Mouse (Mus musculus) midbrain, embryonic 12.5 days (tissue): ENCODE measurements around the gene Nop58. TPM values are rescaled to one million over a fixed set of nuclear protein-coding genes. Genes with fewer than 3 reads are reported as not detected.
"Not testable (repeated sequence)": the region's sequence is repeated elsewhere in the genome, so short reads cannot be mapped to it uniquely, and the experiment has no call there.

ENCODE experiments used
- ATAC-seq: fragments of 200-750 bp; cut with Nextera tagmentation; 2 replicates; pipeline ENCODE4 v1.8.0; 2017; ENCODE audit warnings: low read depth, moderate TSS enrichment, moderate library complexity; ENCODE audit not compliant: low FRiP score
- H3K27ac ChIP-seq: fragments of 300-500 bp; sonication (generic); replicated peaks from 2 replicates; pipeline ENCODE4 v1.5.1; 2016; ENCODE audit warnings: mild to moderate bottlenecking
- H3K27me3 ChIP-seq: fragments of 300-500 bp; sonication (generic); 2 replicates; pipeline ENCODE4 v1.6.1; 2016; ENCODE audit warnings: mild to moderate bottlenecking
- H3K36me3 ChIP-seq: fragments of 300-500 bp; sonication (generic); 2 replicates; pipeline ENCODE4 v1.6.1; 2016
- H3K4me1 ChIP-seq: fragments of 300-500 bp; sonication (generic); 2 replicates; pipeline ENCODE4 v1.6.1; 2016
- H3K4me2 ChIP-seq: fragments of 300-500 bp; sonication (generic); replicated peaks from 2 replicates; pipeline ENCODE4 v1.6.1; 2016; ENCODE audit warnings: mild to moderate bottlenecking, moderate library complexity
- H3K4me3 ChIP-seq: fragments of 300-500 bp; sonication (generic); 2 replicates; pipeline ENCODE4 v1.5.1; 2016; ENCODE audit warnings: mild to moderate bottlenecking
- H3K9ac ChIP-seq: fragments of 300-500 bp; sonication (generic); replicated peaks from 2 replicates; pipeline ENCODE4 v1.6.1; 2016; ENCODE audit warnings: mild to moderate bottlenecking, moderate library complexity
- H3K9me3 ChIP-seq: fragments of 300-500 bp; sonication (generic); 2 replicates; pipeline ENCODE4 v1.6.1; 2016; ENCODE audit warnings: mild to moderate bottlenecking
- WGBS: fragments of 180-500 bp; shearing (Covaris S2); methylation state at CpG from one replicate; pipeline ENCODE4 v1.1.7; 2016; 5-methylcytosine and 5-hydroxymethylcytosine counted together
- polyA plus RNA-seq: library from polyadenylated mRNA; unstranded; fragments of >200 nt; fragmentation: Nextera tagmentation; extraction: Ambion mirVana; gene quantifications from 2 replicates; pipeline ENCODE4 v1.2.1, GENCODE M21; 2016

The Nop58 gene
- 228 and 239 TPM in 2 replicates for polyA plus RNA-seq

- peak within 1 kb of the TSS; percentile 88 for H3K4me2 ChIP-seq
- H3K36me3 ChIP-seq: 0 out of 2 replicates have a peak, but pooled peaks cover 10% of the 10 kb centered on the region
- WGBS: under 1% methylated on average over 49 of the region's 49 CpGs
- H3K27ac ChIP-seq: peak within 1 kb of the TSS; percentile 79
- peak; percentile 96 for ATAC-seq
- H3K4me3 ChIP-seq: peak within 1 kb of the TSS; percentile 87
- H3K4me1 ChIP-seq: peaks cover 15% of the 10 kb centered on the region
- H3K9me3 ChIP-seq: no peaks in the 10 kb centered on the region
- H3K9ac ChIP-seq: peak within 1 kb of the TSS; percentile 73
- H3K27me3 ChIP-seq: no peaks in the 10 kb centered on the region; the same call in 1 of the 2 replicates
Measured at GRCm38 (mm10) chr1:59684819-59685755, at the start of gene Nop58. Nop58 (plus strand) TSS chr1:59684971.

- H3K36me3 ChIP-seq: peaks cover 5% of the 10 kb centered on the region
- no peaks in the 10 kb centered on the region for H3K9me3 ChIP-seq
- H3K27me3 ChIP-seq: no peaks in the 10 kb centered on the region
- no peaks in the 10 kb centered on the region for H3K4me1 ChIP-seq
- no peak overlapping the region for H3K4me2 ChIP-seq
- H3K27ac ChIP-seq: no peak overlapping the region
- WGBS: 67% methylated on average over 1 of the region's 1 CpGs
- ATAC-seq: no peak
- H3K9ac ChIP-seq: no peak overlapping the region
- no peak overlapping the region for H3K4me3 ChIP-seq
Measured at GRCm38 (mm10) chr1:59636349-59636748, 48.4 kb upstream of the Nop58 start.

- Histone ChIP-seq H3K4me1 (no peaks in the 10 kb centered on the region), H3K36me3 (peaks cover 9% of the 10 kb centered on the region), H3K9ac (no peak overlapping the region), H3K9me3 (no peaks in the 10 kb centered on the region), H3K27me3 (no peaks in the 10 kb centered on the region), H3K27ac (no peak overlapping the region), H3K4me3 (no peak overlapping the region), H3K4me2 (no peak overlapping the region)
- ATAC-seq: no peak
- 82% methylated on average over 3 of the region's 3 CpGs for WGBS
Measured at GRCm38 (mm10) chr1:59638371-59638770, 46.4 kb upstream of the Nop58 start.

- ATAC-seq: no peak
- H3K4me2 ChIP-seq: no peak overlapping the region
- WGBS: 90% methylated on average over 1 of the region's 1 CpGs
Measured at GRCm38 (mm10) chr1:59642488-59642887, 42.3 kb upstream of the Nop58 start.

GRCm38 (mm10) chr1:59646502-59646901 lies 38.3 kb upstream of the Nop58 start:
- H3K4me3 ChIP-seq, H3K4me1 ChIP-seq: not testable (repeated sequence)
- WGBS: 92% methylated on average over 2 of the region's 2 CpGs

More at GRCm38 (mm10) chr1:59642488-59642887, 42.3 kb upstream of the Nop58 start:
- H3K4me1 ChIP-seq: no peaks in the 10 kb centered on the region
- H3K4me3 ChIP-seq: no peak overlapping the region
- H3K36me3 ChIP-seq: peaks cover 25% of the 10 kb centered on the region
- H3K27ac ChIP-seq: no peak overlapping the region
- H3K9ac ChIP-seq: no peak overlapping the region
- no peaks in the 10 kb centered on the region for H3K27me3 ChIP-seq
- no peaks in the 10 kb centered on the region for H3K9me3 ChIP-seq

GRCm38 (mm10) chr1:59651201-59651819 lies 33.5 kb upstream of the Nop58 start:
- H3K4me1 ChIP-seq: no peaks in the 10 kb centered on the region
- no peak for ATAC-seq
- WGBS: 91% methylated on average over 3 of the region's 3 CpGs
- no peak overlapping the region for H3K4me2 ChIP-seq
- H3K27ac ChIP-seq: no peak overlapping the region
- no peak overlapping the region for H3K9ac ChIP-seq
- H3K27me3 ChIP-seq: no peaks in the 10 kb centered on the region
- H3K9me3 ChIP-seq: no peaks in the 10 kb centered on the region
- peaks cover 49% of the 10 kb centered on the region for H3K36me3 ChIP-seq
- no peak overlapping the region for H3K4me3 ChIP-seq

More at GRCm38 (mm10) chr1:59646502-59646901, 38.3 kb upstream of the Nop58 start:
- H3K9ac ChIP-seq, ATAC-seq, H3K4me2 ChIP-seq, H3K9me3 ChIP-seq, H3K27ac ChIP-seq, H3K27me3 ChIP-seq: not testable (repeated sequence)
- peaks cover 34% of the 10 kb centered on the region for H3K36me3 ChIP-seq

- Histone ChIP-seq H3K9ac (no peak overlapping the region), H3K9me3 (no peaks in the 10 kb centered on the region), H3K27me3 (no peaks in the 10 kb centered on the region), H3K36me3 (peaks cover 37% of the 10 kb centered on the region), H3K27ac (no peak overlapping the region), H3K4me2 (no peak overlapping the region), H3K4me3 (no peak overlapping the region), H3K4me1 (no peaks in the 10 kb centered on the region)
- ATAC-seq: no peak
- 95% methylated on average over 3 of the region's 3 CpGs for WGBS
Measured at GRCm38 (mm10) chr1:59653243-59653911, 31.4 kb upstream of the Nop58 start.

GRCm38 (mm10) chr1:59656244-59657171 lies 28.3 kb upstream of the Nop58 start:
- Histone ChIP-seq H3K27me3 (no peaks in the 10 kb centered on the region), H3K36me3 (peaks cover 22% of the 10 kb centered on the region), H3K4me2 (no peak overlapping the region), H3K27ac (no peak overlapping the region), H3K9ac (no peak overlapping the region), H3K4me3 (no peak overlapping the region), H3K9me3 (no peaks in the 10 kb centered on the region), H3K4me1 (no peaks in the 10 kb centered on the region)
- 95% methylated on average over 7 of the region's 7 CpGs for WGBS
- ATAC-seq: no peak

GRCm38 (mm10) chr1:59663456-59664135 lies 21.2 kb upstream of the Nop58 start:
- Histone ChIP-seq H3K4me2 (no peak overlapping the region), H3K27ac (no peak overlapping the region), H3K9me3 (no peaks in the 10 kb centered on the region), H3K4me3 (no peak overlapping the region), H3K36me3 (no peaks in the 10 kb centered on the region), H3K27me3 (no peaks in the 10 kb centered on the region), H3K9ac (no peak overlapping the region), H3K4me1 (peaks cover 8% of the 10 kb centered on the region)
- WGBS: 79% methylated on average over 3 of the region's 3 CpGs
- ATAC-seq: no peak

- WGBS: 91% methylated on average over 2 of the region's 2 CpGs
- Histone ChIP-seq H3K9ac (no peak overlapping the region), H3K4me2 (peak overlapping the region; percentile 79)
Measured at GRCm38 (mm10) chr1:59668871-59669270, 15.9 kb upstream of the Nop58 start.

More at GRCm38 (mm10) chr1:59668871-59669270, 15.9 kb upstream of the Nop58 start:
- Histone ChIP-seq H3K4me1 (peaks cover 21% of the 10 kb centered on the region), H3K36me3 (0 out of 2 replicates have a peak, but pooled peaks cover 3% of the 10 kb centered on the region), H3K9me3 (no peaks in the 10 kb centered on the region), H3K27me3 (no peaks in the 10 kb centered on the region), H3K27ac (no peak overlapping the region), H3K4me3 (0 out of 2 replicates have a peak overlapping the region, but pooled peaks have one; percentile 7)
- ATAC-seq: no peak
